Mouse (Mus musculus) embryonic facial prominence, embryonic 14.5 days (tissue): ENCODE results near the gene Patj. TPM values are rescaled to one million over a fixed set of nuclear protein-coding genes. Genes with fewer than 3 reads are reported as not detected.
"Not testable (repeated sequence)": the region's sequence is repeated elsewhere in the genome, so short reads cannot be mapped to it uniquely, and the experiment has no call there.

Source experiments
- ATAC-seq: fragments of 200-750 bp; cut with Nextera tagmentation; 2 replicates; pipeline ENCODE4 v1.8.0; 2017; ENCODE audit warnings: low read depth, moderate number of reproducible peaks, moderate TSS enrichment
- DNase-seq: peaks from one replicate; pipeline ENCODE4 v3.0.0-alpha.2; 2015; ENCODE audit warnings: low spot score
- H3K27ac ChIP-seq: fragments of 300-500 bp; sonication (generic); replicated peaks from 2 replicates; pipeline ENCODE4 v1.5.1; 2014; ENCODE audit warnings: low read depth, mild to moderate bottlenecking, low read length, moderate library complexity
- H3K27me3 ChIP-seq: fragments of 300-500 bp; sonication (generic); replicated peaks from 2 replicates; pipeline ENCODE4 v1.6.1; 2014; ENCODE audit warnings: low read length; ENCODE audit not compliant: control insufficient read depth, insufficient read depth
- H3K36me3 ChIP-seq: fragments of 300-500 bp; sonication (generic); 2 replicates; pipeline ENCODE4 v1.6.1; 2014; ENCODE audit warnings: low read length, mixed read lengths; ENCODE audit not compliant: control insufficient read depth, insufficient read depth
- H3K4me1 ChIP-seq: fragments of 300-500 bp; sonication (generic); 2 replicates; pipeline ENCODE4 v1.6.1; 2014; ENCODE audit warnings: antibody characterized with exemption, low read length; ENCODE audit not compliant: control insufficient read depth, insufficient read depth
- H3K4me2 ChIP-seq: fragments of 300-500 bp; sonication (generic); 2 replicates; pipeline ENCODE4 v1.6.1; 2014; ENCODE audit warnings: low read depth, mild to moderate bottlenecking, low read length, moderate library complexity, mixed read lengths
- H3K4me3 ChIP-seq: fragments of 300-500 bp; sonication (generic); 2 replicates; pipeline ENCODE4 v1.5.1; 2014; ENCODE audit warnings: low read depth, mild to moderate bottlenecking, low read length
- H3K9ac ChIP-seq: fragments of 300-500 bp; sonication (generic); 2 replicates; pipeline ENCODE4 v1.6.1; 2014; ENCODE audit warnings: low read depth, mild to moderate bottlenecking, low read length, moderate library complexity, mixed read lengths
- H3K9me3 ChIP-seq: fragments of 300-500 bp; sonication (generic); 2 replicates; pipeline ENCODE4 v1.6.1; 2016; ENCODE audit warnings: low read length; ENCODE audit not compliant: control insufficient read depth
- WGBS: fragments of 180-500 bp; shearing (Covaris S2); extraction: QIAGEN DNeasy Blood & Tissue Kit; methylation state at CpG from one replicate; pipeline ENCODE4 v1.1.7; 2014; 5-methylcytosine and 5-hydroxymethylcytosine counted together
- polyA plus RNA-seq: library from polyadenylated mRNA; unstranded; fragments of >200 nt; fragmentation: Nextera tagmentation; extraction: Ambion mirVana; gene quantifications from 2 replicates; pipeline ENCODE4 v1.2.1, GENCODE M21; 2014

Patj gene
- polyA plus RNA-seq, 1 experiment from 2014 or later, result 12.3 TPM

DNA sequence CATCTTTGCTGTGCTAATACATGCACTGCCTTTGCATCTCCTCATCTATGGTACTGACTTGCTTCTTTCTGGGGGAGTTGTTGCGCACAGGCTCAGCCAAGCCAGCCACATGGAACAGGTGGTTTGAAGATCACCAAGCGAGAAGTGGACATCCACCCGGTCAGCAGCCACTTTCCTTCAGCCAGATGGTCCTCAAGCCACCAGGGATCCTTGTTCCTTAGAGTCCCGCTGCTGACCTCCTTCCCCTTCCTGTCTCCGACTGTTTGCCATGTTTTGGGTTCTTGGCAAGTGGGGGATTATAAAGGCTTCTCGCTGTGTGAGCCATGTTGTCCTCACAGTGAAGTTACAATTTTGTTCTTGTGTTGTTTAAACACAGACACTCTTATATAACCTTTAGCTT is 223.6 kb downstream of the Patj start:
- H3K4me2 ChIP-seq, result no peak overlapping the region
- ATAC-seq, result no peak
- H3K4me1 ChIP-seq, result no peaks in the 10 kb centered on the region
- H3K9me3 ChIP-seq, result no peaks in the 10 kb centered on the region
- H3K9ac ChIP-seq, result no peak overlapping the region
- H3K36me3 ChIP-seq, result no peaks in the 10 kb centered on the region
- H3K27me3 ChIP-seq, result no peaks in the 10 kb centered on the region
- H3K4me3 ChIP-seq, result no peak overlapping the region
- DNase-seq, result no peak
- no peak overlapping the region for H3K27ac ChIP-seq
- WGBS, result 79% methylated on average over 6 of the region's 6 CpGs

DNA sequence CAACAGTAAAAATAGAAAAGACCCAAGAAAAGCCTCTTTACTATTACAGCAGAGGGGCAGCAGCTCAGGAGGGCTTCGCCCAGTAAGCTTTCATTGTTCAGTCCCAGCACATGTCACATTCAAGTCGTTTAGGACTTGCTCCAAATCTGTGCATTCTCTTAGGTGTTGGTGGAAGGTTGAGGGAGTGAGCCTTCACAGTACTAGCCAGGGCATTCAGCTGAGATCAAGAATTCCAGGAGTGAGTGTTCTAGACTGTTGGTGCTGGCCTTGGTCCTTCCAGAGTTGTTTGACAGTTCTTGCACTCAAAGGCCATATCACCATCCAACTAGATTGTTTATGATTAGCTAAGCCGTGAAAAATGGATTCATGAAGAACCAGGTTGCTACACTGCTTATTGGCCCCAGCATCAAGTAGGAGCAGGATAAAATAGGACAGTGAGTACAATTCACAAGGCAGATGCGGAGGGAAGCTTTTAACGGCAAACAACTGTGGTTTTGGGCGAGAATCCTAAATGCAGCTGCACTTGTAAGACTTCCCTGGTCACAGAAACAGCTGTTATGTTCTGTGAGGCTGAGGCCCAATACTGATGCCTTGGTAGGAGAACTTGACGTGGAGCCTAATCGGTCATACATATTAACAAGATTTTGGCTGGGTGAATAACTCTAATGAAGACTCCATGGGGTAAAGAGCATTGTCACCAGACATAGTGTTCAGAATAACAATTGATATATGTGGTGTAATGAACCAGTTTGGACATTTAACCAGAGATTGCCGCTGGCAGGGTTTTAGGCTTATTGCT is 225.6 kb downstream of the Patj start:
- H3K27ac ChIP-seq, result no peak overlapping the region
- no peaks in the 10 kb centered on the region for H3K36me3 ChIP-seq
- no peak overlapping the region for H3K4me2 ChIP-seq
- no peaks in the 10 kb centered on the region for H3K9me3 ChIP-seq
- H3K4me3 ChIP-seq, result no peak overlapping the region
- DNase-seq (peak; percentile 52), ATAC-seq (no peak)
- no peaks in the 10 kb centered on the region for H3K4me1 ChIP-seq
- 71% methylated on average over 9 of the region's 9 CpGs for WGBS
- no peaks in the 10 kb centered on the region for H3K27me3 ChIP-seq
- H3K9ac ChIP-seq, result no peak overlapping the region

DNA sequence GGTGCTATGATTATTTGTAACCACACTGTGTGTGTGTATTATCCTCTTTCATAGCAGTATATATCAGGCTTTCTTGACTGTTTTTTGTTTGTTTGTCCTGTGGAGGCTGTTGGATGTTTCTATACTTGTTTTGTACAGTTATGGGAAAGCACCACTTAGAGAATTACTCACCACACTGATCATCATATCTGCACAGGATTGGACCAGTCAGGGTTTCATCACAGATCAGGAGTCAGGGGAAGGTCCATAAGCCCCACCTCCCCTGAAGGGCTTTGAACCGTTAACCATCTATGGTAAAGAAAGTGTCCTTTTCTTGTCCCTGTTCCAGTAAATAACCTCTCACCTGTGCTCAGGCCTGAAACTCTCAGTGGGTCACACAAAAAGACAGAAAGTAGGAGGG is 226.6 kb downstream of the Patj start:
- H3K9ac ChIP-seq, result no peak overlapping the region
- H3K27me3 ChIP-seq, result no peaks in the 10 kb centered on the region
- 61% methylated on average over 1 of the region's 1 CpGs for WGBS
- H3K4me3 ChIP-seq, result no peak overlapping the region
- no peaks in the 10 kb centered on the region for H3K9me3 ChIP-seq
- H3K4me1 ChIP-seq, result no peaks in the 10 kb centered on the region
- ATAC-seq (no peak), DNase-seq (no peak)
- H3K4me2 ChIP-seq, result no peak overlapping the region
- H3K36me3 ChIP-seq, result no peaks in the 10 kb centered on the region
- H3K27ac ChIP-seq, result no peak overlapping the region

DNA sequence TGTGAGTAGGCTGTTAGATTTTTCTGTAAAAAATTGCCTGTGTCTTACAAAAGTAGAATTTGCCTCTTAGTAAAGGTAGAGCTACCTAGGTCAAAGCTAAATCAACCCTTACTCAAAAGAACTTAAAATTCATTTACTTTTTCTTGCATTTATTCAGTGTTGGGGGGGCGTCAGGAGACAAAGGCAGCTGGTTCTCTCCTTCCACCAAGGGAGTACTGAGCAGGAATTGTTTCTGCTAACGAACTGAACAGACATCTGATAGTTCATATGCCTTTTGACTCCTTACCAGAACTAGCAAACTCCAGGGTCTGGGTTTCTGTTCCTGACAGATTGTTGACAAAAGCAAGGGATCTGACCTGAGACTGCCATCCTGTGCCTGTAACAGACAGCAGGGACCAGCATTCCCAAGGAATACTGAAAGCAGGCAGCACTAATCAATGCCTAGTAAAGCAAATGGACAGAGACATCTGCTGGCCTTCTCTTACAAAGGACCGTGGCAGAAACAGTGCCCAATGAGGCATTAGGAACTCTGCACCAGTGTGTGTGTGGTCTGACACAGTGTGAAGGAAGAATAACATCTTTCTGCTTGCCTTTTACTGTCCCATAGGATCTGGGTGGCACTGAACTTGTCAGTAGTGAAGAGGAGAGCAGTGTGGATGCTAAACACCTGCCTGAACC is 227.6 kb downstream of the Patj start:
- H3K9ac ChIP-seq, result no peak overlapping the region
- 35% methylated on average over 3 of the region's 3 CpGs for WGBS
- no peaks in the 10 kb centered on the region for H3K27me3 ChIP-seq
- ATAC-seq, result peak; percentile 62; the same call in 1 of the 2 replicates
- no peaks in the 10 kb centered on the region for H3K9me3 ChIP-seq
- no peaks in the 10 kb centered on the region for H3K36me3 ChIP-seq
- peak; percentile 51 for DNase-seq
- H3K4me2 ChIP-seq, result no peak overlapping the region
- no peaks in the 10 kb centered on the region for H3K4me1 ChIP-seq
- H3K4me3 ChIP-seq, result no peak overlapping the region
- H3K27ac ChIP-seq, result no peak overlapping the region; the same call in 1 of the 2 replicates

DNA sequence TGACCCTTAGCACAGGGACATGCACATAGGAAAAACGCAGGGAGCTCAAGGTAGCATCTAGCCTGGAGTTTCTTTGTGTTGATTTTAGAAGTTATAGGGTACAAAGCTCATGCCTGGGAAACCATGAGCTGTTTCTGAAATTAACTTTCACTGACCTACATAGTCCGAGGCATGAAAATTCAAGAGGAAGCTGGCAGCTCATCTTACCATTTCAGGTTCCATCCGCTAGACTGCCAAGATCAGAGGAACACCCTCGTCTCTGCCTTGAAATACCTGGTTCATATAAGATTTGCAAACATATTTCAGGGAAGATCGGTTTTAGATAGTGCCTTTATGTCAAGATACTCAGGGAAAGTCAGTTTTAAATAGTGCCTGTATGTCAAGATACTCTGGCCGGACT is 232.7 kb downstream of the Patj start:
- no peak for ATAC-seq
- H3K9me3 ChIP-seq, result no peaks in the 10 kb centered on the region
- H3K4me2 ChIP-seq, result no peak overlapping the region
- no peak overlapping the region for H3K4me3 ChIP-seq
- no peaks in the 10 kb centered on the region for H3K27me3 ChIP-seq
- no peaks in the 10 kb centered on the region for H3K4me1 ChIP-seq
- no peak overlapping the region for H3K27ac ChIP-seq
- DNase-seq, result no peak
- H3K36me3 ChIP-seq, result no peaks in the 10 kb centered on the region
- 80% methylated on average over 6 of the region's 6 CpGs for WGBS
- H3K9ac ChIP-seq, result no peak overlapping the region

DNA sequence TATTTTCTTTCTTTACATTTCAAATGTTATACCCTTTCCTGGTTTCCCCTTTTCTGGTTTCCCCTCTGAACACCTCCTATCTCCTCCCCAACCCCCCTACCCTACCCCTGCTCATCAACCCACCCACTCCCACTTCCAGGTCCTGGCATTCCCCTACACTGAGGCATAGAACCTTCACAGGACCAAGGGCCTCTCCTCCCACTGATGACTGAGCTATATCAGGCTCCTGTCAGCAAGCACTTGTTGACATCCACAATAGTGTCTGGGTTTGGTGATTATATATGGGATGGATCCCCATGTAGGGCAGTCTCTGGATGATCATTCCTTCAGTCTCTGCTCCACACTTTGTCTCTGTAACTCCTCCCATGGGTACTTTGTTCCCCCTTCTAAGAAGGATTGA is 233.6 kb downstream of the Patj start:
- not testable (repeated sequence) for H3K36me3 ChIP-seq, H3K4me3 ChIP-seq, H3K4me1 ChIP-seq, H3K27ac ChIP-seq, ATAC-seq, H3K4me2 ChIP-seq, DNase-seq, H3K9me3 ChIP-seq, H3K27me3 ChIP-seq, H3K9ac ChIP-seq

DNA sequence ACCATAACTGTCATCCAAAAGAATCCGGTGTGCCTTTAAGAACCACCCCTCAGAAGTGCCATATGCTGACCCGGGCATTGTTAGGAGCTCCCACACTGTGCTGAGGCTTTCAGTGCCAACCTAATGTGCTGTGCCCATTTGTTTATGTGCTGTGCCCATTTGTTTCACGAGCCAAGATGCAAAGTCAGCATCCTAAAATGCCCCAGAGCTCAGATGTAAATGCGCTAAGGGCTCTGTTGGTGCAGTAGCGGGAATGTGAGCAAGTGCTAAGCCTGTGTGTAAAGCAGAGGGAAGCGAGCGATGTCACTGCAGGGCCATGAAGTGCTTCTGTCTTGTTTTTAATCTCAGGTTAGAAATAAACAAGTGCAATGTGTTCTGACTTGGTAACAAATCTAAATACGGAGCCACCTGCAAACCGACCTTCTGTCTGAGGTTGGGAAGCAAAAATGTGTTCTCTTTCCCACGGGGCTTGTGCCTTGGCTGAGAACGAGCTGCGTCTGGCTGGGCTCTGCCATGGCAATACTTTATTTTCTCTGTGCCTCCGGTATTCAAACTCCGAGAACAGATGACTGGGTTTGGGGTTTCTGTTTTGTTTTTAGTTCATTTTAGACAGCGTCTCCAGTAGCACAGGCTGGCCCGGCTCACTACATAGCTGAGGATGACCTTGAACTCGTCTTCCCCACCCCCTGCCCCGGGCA is 239.7 kb downstream of the Patj start:
- no peaks in the 10 kb centered on the region for H3K9me3 ChIP-seq
- no peak for DNase-seq
- H3K9ac ChIP-seq, result no peak overlapping the region
- no peaks in the 10 kb centered on the region for H3K27me3 ChIP-seq
- H3K4me2 ChIP-seq, result no peak overlapping the region
- WGBS, result 72% methylated on average over 18 of the region's 18 CpGs
- H3K27ac ChIP-seq, result no peak overlapping the region
- ATAC-seq, result no peak
- H3K4me3 ChIP-seq, result no peak overlapping the region
- H3K4me1 ChIP-seq, result no peaks in the 10 kb centered on the region
- H3K36me3 ChIP-seq, result no peaks in the 10 kb centered on the region

DNA sequence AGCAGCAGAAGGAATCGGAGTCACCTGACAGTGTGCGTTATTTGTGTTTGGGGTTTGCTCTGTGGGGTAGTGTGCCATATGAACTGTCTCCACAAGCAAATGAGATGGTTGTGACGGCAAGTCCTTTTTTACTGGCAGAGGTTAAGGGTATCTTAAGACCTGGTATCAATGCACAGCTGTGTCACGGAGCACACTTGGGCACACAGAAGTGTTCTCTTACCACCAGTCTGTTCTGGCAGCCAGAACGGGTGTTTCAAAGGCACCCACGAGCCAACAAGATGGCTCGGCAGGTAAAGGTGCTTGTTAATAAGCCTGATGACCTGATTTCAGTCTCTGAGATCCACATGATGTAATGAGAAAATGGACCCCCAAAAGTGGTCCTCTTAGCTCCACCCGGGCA is 243.1 kb downstream of the Patj start:
- Histone ChIP-seq H3K9ac (no peak overlapping the region), H3K4me3 (no peak overlapping the region), H3K27me3 (no peaks in the 10 kb centered on the region), H3K4me2 (no peak overlapping the region), H3K27ac (no peak overlapping the region), H3K36me3 (no peaks in the 10 kb centered on the region), H3K4me1 (no peaks in the 10 kb centered on the region), H3K9me3 (no peaks in the 10 kb centered on the region)
- WGBS, result 91% methylated on average over 8 of the region's 8 CpGs
- ATAC-seq (no peak), DNase-seq (no peak)
